In genomic region chr1:43163084-43163466, GRCm38 (mm10) we compare ENCODE assay signal across 9 mouse cellular contexts. TPM values are rescaled to one million over a fixed set of nuclear protein-coding genes. Genes with fewer than 3 reads are reported as not detected.
A peak's percentile ranks its signal among the peaks of the same experiment; 100 is the strongest.
DNase-seq lines count a peak whose midpoint lies in the region; ATAC-seq and TF ChIP-seq lines count a peak whose summit lies in the region.
"Had no signal": no experiment of that assay in that cellular context is flagged by ENCODE, and none has a peak within 500 bp of the region (broad histone marks: within the 10 kb centered on the region; RNA-seq: fewer than 3 reads in every experiment).

No protein-coding gene starts in this region.

- H3K9ac ChIP-seq in ES-Bruce4 (ENCODE audit: low read depth, poor library complexity, severe bottlenecking) = peak overlapping the region; percentile 30; the same call in 1 of the 2 replicates
- no peak overlapping the region for H3K9ac ChIP-seq in liver, embryonic 16.5 days (ENCODE audit: low read depth, low read length)

- no peak for TF ChIP-seq EP300 in ES-Bruce4 (IDR thresholded peaks at IDR 0.05; ENCODE audit: insufficient read depth, low read depth, low read length)

- H3K4me1 ChIP-seq in heart, embryonic 10.5 days = peaks cover 47% of the 10 kb centered on the region
- H3K4me1 ChIP-seq in ES-Bruce4 (ENCODE audit: control insufficient read depth, insufficient read depth, low read length) = no peaks in the 10 kb centered on the region
- no peaks in the 10 kb centered on the region for H3K4me1 ChIP-seq in liver, embryonic 16.5 days (ENCODE audit: control insufficient read depth, low read depth, low read length)

- WGBS in heart, embryonic 10.5 days = 1% methylated on average over 6 of the region's 6 CpGs
- 3% methylated on average over 6 of the region's 6 CpGs for WGBS in liver, embryonic 16.5 days (ENCODE audit: insufficient replicate concordance)

- peak overlapping the region; percentile 66; the same call in 1 of the 2 replicates for H3K4me2 ChIP-seq in liver, embryonic 16.5 days (ENCODE audit: low read depth, low read length)

- intact Hi-C loops in heart, postnatal 14 days (cut with DNase I) = no loop called here

- TF ChIP-seq CTCF in ES-Bruce4 (IDR thresholded peaks at IDR 0.05; ENCODE audit: low read depth, low read length) = no peak

- peak overlapping the region; percentile 87 for H3K4me3 ChIP-seq in heart, embryonic 10.5 days
- H3K4me3 ChIP-seq in ES-Bruce4 (ENCODE audit: low read depth, low read length) = peak overlapping the region; percentile 76
- H3K4me3 ChIP-seq in liver, embryonic 16.5 days (ENCODE audit: low read depth, low read length) = peak overlapping the region; percentile 49

- H3K27ac ChIP-seq in heart, embryonic 10.5 days = peak overlapping the region; percentile 96
- no peak overlapping the region for H3K27ac ChIP-seq in ES-Bruce4 (ENCODE audit: insufficient read depth, low read length)
- no peak overlapping the region for H3K27ac ChIP-seq in liver, embryonic 16.5 days (ENCODE audit: low read length)

- peak; percentile 45 for ATAC-seq in granulocyte monocyte progenitor cell, adult 5-6 weeks (replicated peaks; ENCODE audit: poor library complexity, severe bottlenecking)
- no peak for ATAC-seq in liver, embryonic 16.5 days (ENCODE audit: low read depth)
- ATAC-seq in megakaryocyte-erythroid progenitor cell, adult 5-6 weeks (replicated peaks; ENCODE audit: low FRiP score, low TSS enrichment, poor library complexity, severe bottlenecking) = no peak
- ATAC-seq in cerebellum, adult (ENCODE audit: insufficient number of reproducible peaks, low FRiP score, low TSS enrichment) = no peak

- peaks cover 4% of the 10 kb centered on the region for H3K36me3 ChIP-seq in heart, embryonic 10.5 days
- no peaks in the 10 kb centered on the region for H3K36me3 ChIP-seq in ES-Bruce4 (ENCODE audit: control insufficient read depth, insufficient read depth, low read length, poor library complexity, severe bottlenecking)
- H3K36me3 ChIP-seq in liver, embryonic 16.5 days (ENCODE audit: control insufficient read depth, insufficient read depth) = no peaks in the 10 kb centered on the region

- no peaks in the 10 kb centered on the region for H3K9me3 ChIP-seq in heart, embryonic 10.5 days
- no peaks in the 10 kb centered on the region for H3K9me3 ChIP-seq in ES-Bruce4 (replicated peaks; ENCODE audit: control insufficient read depth, insufficient read depth, low read length, poor library complexity, severe bottlenecking)
- no peaks in the 10 kb centered on the region for H3K9me3 ChIP-seq in liver, embryonic 16.5 days (replicated peaks; ENCODE audit: control insufficient read depth, low read length)

- H3K27me3 ChIP-seq in heart, embryonic 10.5 days (ENCODE audit: insufficient read depth, poor library complexity, severe bottlenecking) = 0 out of 2 replicates have a peak, but pooled peaks cover 6% of the 10 kb centered on the region
- peaks cover 5% of the 10 kb centered on the region for H3K27me3 ChIP-seq in ES-Bruce4 (ENCODE audit: control insufficient read depth, insufficient read depth, low read length, poor library complexity, severe bottlenecking)
- H3K27me3 ChIP-seq in liver, embryonic 16.5 days (ENCODE audit: control insufficient read depth, insufficient read depth, low read depth, low read length) = peaks cover 17% of the 10 kb centered on the region

- DNase-seq in heart, embryonic 10.5 days (ENCODE audit: low spot score) = no peak
- DNase-seq in heart, postnatal 14 days = no peak
- DNase-seq in lung, postnatal 36 days = no peak

- no peak for TF ChIP-seq POLR2A in ES-Bruce4 (IDR thresholded peaks at IDR 0.05; ENCODE audit: insufficient read depth, low read length)

RNA-seq across cellular contexts. Expression of gene Fhl2, which starts 33.7 kb away (rescaled TPM):
- polyA plus RNA-seq in heart, embryonic 10.5 days (2016; fragmentation: Nextera tagmentation; extraction: Ambion mirVana) = 112 and 178 TPM in 2 replicates
- total RNA-seq in heart, postnatal 14 days (2021) = 1,000 to 10,000 TPM; 1,735 to 2,031 TPM
- 11.6 and 13.3 TPM in 2 replicates for polyA plus RNA-seq in ES-Bruce4 (2011; ENCODE audit: insufficient read depth, insufficient read length, low read depth, missing spikeins)
- not detected in 2 replicates for total RNA-seq in granulocyte monocyte progenitor cell, adult 5-6 weeks (2014; fragmentation: Nextera tagmentation)
- total RNA-seq in granulocyte monocyte progenitor cell, adult 5-6 weeks (2017) = 0.88 TPM in 1 of 2 replicates, not detected in the other
- polyA plus RNA-seq in liver, embryonic 16.5 days (2015; fragmentation: Nextera tagmentation; extraction: Ambion mirVana) = 2.7 and 3.9 TPM in 2 replicates
- total RNA-seq in megakaryocyte-erythroid progenitor cell, adult 5-6 weeks (2014; fragmentation: Nextera tagmentation) = not detected in 2 replicates
- not detected in 2 replicates for total RNA-seq in megakaryocyte-erythroid progenitor cell, adult 5-6 weeks (2017)
- total RNA-seq: hematopoietic stem cell, adult 5-6 weeks had no signal

Comparison
In these comparisons a context has a peak if more than half of its experiments do, and no peak if none do; other contexts are left out.
1. RNA of gene Fhl2, which starts 33.7 kb away (total RNA-seq): 1,735 to 2,031 TPM in heart, postnatal 14 days; 0.88 TPM in granulocyte monocyte progenitor cell, adult 5-6 weeks and not detected in megakaryocyte-erythroid progenitor cell, adult 5-6 weeks; every median in the first group is over 100 times any median in the second.
2. Peak in every context shown above with its lines, with median percentiles within 50 percentile points of each other: H3K4me3 ChIP-seq.